Mouse (Mus musculus) forebrain, embryonic 14.5 days (tissue): ENCODE measurements around the gene Hspa4l. TPM values are rescaled to one million over a fixed set of nuclear protein-coding genes. Genes with fewer than 3 reads are reported as not detected.
A peak's percentile ranks its signal among the peaks of the same experiment; 100 is the strongest.

Source experiments
- ATAC-seq: fragments of 200-750 bp; cut with Nextera tagmentation; 2 replicates; pipeline ENCODE4 v1.8.0; 2017; ENCODE audit warnings: mild to moderate bottlenecking, moderate library complexity
- DNase-seq: peaks from one replicate; pipeline ENCODE4 v3.0.0-alpha.2; 2015; ENCODE audit warnings: low spot score
- H3K27ac ChIP-seq: fragments of 300-500 bp; sonication (generic); 2 replicates; pipeline ENCODE4 v1.5.1; 2014; ENCODE audit warnings: low read depth, mild to moderate bottlenecking, control low read depth, low read length, moderate library complexity
- H3K27me3 ChIP-seq: fragments of 300-500 bp; sonication (generic); replicated peaks from 2 replicates; pipeline ENCODE4 v1.6.1; 2014; ENCODE audit warnings: low read length, control low read depth, mixed read lengths; ENCODE audit not compliant: control insufficient read depth, insufficient read depth
- H3K36me3 ChIP-seq: fragments of 300-500 bp; sonication (generic); 2 replicates; pipeline ENCODE4 v1.6.1; 2014; ENCODE audit warnings: low read length, control low read depth; ENCODE audit not compliant: control insufficient read depth, insufficient read depth
- H3K4me1 ChIP-seq: fragments of 300-500 bp; sonication (generic); 2 replicates; pipeline ENCODE4 v1.6.1; 2014; ENCODE audit warnings: antibody characterized with exemption, low read length, control low read depth; ENCODE audit not compliant: control insufficient read depth, insufficient read depth
- H3K4me2 ChIP-seq: fragments of 300-500 bp; sonication (generic); 2 replicates; pipeline ENCODE4 v1.6.1; 2014; ENCODE audit warnings: mild to moderate bottlenecking, control low read depth, low read length
- H3K4me3 ChIP-seq: fragments of 300-500 bp; sonication (generic); 2 replicates; pipeline ENCODE4 v1.5.1; 2014; ENCODE audit warnings: low read depth, low read length, control low read depth
- H3K9ac ChIP-seq: fragments of 300-500 bp; sonication (generic); 2 replicates; pipeline ENCODE4 v1.6.1; 2014; ENCODE audit warnings: mild to moderate bottlenecking, low read length, control low read depth, moderate library complexity
- H3K9me3 ChIP-seq: fragments of 300-500 bp; sonication (generic); replicated peaks from 2 replicates; pipeline ENCODE4 v1.6.1; 2016; ENCODE audit warnings: low read length, control low read depth, mixed read lengths; ENCODE audit not compliant: control insufficient read depth
- WGBS: fragments of 180-500 bp; shearing (Covaris S2); extraction: QIAGEN DNeasy Blood & Tissue Kit; methylation state at CpG from one replicate; pipeline ENCODE4 v1.1.7; 2014; 5-methylcytosine and 5-hydroxymethylcytosine counted together
- polyA plus RNA-seq: library from polyadenylated mRNA; unstranded; fragments of >200 nt; fragmentation: Nextera tagmentation; extraction: Ambion mirVana; gene quantifications from 2 replicates; pipeline ENCODE4 v1.2.1, GENCODE M21; 2014

Gene Hspa4l
- polyA plus RNA-seq = 38.2 and 46.0 TPM in 2 replicates

DNA sequence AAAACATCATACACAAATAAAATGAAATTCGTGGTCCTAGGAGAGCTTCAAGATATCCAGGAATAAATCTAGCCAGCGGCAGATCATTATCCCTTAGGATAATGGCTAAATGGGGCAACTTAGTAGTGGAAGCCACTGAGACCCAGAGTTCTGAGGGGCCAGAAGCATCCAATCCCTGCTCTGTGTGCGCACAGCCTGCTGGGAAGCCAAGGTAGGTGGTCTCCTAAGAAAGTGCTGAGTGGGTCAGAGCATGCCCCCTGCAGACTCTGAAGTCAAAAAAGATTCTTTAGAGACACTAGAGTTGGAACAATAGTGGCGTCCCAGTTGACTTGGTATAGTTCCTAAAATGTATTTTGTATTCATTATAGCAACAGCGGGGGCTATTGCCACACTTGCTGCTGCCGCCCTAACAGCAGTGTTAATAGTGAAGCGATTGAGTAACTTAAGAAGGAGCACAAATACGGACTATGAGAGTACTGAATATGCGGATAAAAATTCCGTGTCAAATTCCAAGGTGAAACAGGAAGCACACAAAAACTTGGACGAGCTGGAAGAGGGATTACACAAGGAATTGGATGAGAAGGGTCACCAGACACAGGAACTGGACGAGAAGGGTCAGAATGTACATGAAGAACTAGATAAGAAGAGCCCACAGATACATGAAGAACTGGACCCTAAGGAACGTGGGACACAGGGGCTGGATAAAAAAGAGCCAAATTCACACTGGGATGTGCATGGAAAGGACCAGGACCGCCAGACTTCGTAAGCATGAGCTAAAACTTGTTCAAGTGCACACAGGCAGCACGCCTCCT, at the start of gene Hspa4l:
Hspa4l (plus strand) TSS at position 472 of the 812 bp plus-strand sequence.
- Histone ChIP-seq H3K27me3 (no peaks in the 10 kb centered on the region), H3K9ac (peak within 1 kb of the TSS; percentile 91), H3K4me3 (peak within 1 kb of the TSS; percentile 77), H3K27ac (peak within 1 kb of the TSS; percentile 91), H3K36me3 (no peaks in the 10 kb centered on the region), H3K9me3 (no peaks in the 10 kb centered on the region), H3K4me2 (peak within 1 kb of the TSS; percentile 80), H3K4me1 (peaks cover 16% of the 10 kb centered on the region)
- DNase-seq (peak; percentile 16), ATAC-seq (no peak)
- 14% methylated on average over 16 of the region's 16 CpGs for WGBS

DNA sequence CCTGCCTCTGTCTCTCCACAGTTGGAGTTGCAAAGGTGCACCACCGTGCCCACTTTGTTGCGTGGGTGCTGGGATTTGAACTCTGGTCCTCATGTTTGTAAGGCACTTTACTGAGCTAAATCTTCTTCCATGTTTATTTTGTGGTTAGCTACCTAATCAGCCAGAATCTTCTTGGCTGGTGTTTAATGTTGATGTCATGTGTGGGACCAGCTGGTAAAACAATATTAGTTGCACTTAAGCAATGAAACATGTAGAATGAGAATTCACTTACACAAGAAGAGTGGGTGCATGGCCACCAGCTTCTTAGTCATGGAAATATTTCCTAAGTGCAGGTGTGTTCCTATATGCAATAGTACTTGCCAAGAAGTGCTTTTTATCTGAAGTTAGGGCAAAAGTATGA, 49.1 kb upstream of the Hspa4l start:
- DNase-seq = no peak
- H3K36me3 ChIP-seq = peaks cover 12% of the 10 kb centered on the region; the same call in 1 of the 2 replicates
- no peaks in the 10 kb centered on the region for H3K9me3 ChIP-seq
- H3K9ac ChIP-seq = no peak overlapping the region
- no peak overlapping the region for H3K4me3 ChIP-seq
- no peak overlapping the region for H3K4me2 ChIP-seq
- ATAC-seq = no peak
- H3K27me3 ChIP-seq = no peaks in the 10 kb centered on the region
- no peaks in the 10 kb centered on the region for H3K4me1 ChIP-seq
- WGBS = 94% methylated on average over 2 of the region's 2 CpGs
- H3K27ac ChIP-seq = no peak overlapping the region

DNA sequence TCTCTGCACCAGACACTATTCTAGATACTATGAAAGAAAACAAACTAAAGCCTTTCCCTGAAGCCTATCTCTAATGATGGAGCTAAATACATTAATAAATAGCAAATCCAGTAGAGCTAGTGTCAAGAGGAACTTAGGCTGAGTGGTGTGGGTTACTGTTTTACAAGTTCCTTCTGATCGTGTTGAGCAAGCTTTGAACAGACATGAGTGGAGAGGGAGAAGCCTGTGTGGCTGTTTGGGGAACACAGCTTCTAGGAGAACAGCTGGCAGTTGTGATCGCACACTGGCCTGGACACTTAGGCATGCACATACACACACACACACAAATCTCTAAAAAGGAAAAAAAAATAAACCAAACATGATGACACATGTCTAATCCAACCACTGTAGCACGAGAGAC, 45.5 kb upstream of the Hspa4l start:
- H3K27ac ChIP-seq = no peak overlapping the region
- H3K9ac ChIP-seq = no peak overlapping the region
- H3K4me2 ChIP-seq = no peak overlapping the region
- 85% methylated on average over 3 of the region's 3 CpGs for WGBS
- ATAC-seq (no peak), DNase-seq (no peak)
- H3K36me3 ChIP-seq = 0 out of 2 replicates have a peak, but pooled peaks cover 12% of the 10 kb centered on the region
- no peaks in the 10 kb centered on the region for H3K9me3 ChIP-seq
- no peaks in the 10 kb centered on the region for H3K27me3 ChIP-seq
- no peak overlapping the region for H3K4me3 ChIP-seq
- no peaks in the 10 kb centered on the region for H3K4me1 ChIP-seq

DNA sequence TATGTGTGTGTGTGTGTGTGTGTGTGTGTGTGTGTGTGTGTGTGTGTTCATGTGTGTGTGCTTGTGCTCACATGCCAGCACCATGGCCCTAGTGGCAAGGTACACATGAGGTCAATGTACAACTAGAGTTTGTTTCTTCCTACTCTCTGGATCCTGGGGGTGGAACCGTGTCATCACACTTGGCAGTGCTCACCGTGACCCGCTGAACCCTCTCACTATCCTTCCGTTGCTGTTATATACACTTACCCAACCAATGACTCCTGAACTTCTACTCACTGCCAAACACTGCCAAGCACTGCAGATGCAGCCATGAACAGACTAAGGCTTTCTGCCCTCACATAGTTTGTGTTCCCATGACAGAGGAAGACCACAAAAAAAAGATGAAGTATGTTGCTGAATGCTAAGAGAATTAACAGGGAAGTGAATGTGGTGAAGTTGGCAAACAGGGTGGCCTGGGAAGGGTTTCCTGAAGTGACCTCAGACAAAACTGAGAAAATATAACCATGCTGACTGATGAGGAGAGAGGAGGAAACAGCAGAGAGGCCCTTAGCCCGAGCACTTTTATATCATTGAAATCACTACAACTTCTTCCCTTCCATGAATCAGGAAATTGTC, 39.4 kb upstream of the Hspa4l start:
- no peaks in the 10 kb centered on the region for H3K9me3 ChIP-seq

DNA sequence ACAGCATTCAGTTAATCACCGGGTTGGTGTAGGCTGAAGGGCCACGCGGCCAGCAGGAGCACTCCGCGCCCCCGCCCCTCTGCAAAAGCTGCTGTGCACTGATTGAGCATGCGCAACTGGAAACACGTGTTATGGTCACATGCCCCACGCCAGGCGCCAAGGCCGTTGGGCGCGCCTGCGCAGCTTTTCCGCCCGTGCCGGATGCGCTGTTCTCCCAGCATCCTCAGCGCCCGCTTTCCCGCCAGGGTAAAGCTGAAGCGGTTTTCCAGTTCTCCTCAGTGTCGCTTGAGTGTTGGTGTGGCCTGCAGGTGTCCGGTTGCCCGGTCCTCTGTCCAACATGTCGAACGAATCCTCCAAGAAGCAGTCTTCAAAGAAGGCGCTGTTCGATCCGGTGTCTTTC, 35.6 kb upstream of the Hspa4l start, which contains the start of gene Slc25a31:
Slc25a31 (plus strand) TSS at position 201 of the 400 bp plus-strand sequence.
- ATAC-seq (no peak), DNase-seq (no peak)
- H3K4me1 ChIP-seq = no peaks in the 10 kb centered on the region
- 95% methylated on average over 30 of the region's 30 CpGs for WGBS
- H3K4me3 ChIP-seq = no peak within 1 kb of the TSS
- H3K9ac ChIP-seq = no peak within 1 kb of the TSS
- no peaks in the 10 kb centered on the region for H3K36me3 ChIP-seq
- no peaks in the 10 kb centered on the region for H3K27me3 ChIP-seq
- H3K4me2 ChIP-seq = no peak within 1 kb of the TSS
- H3K27ac ChIP-seq = no peak within 1 kb of the TSS; the same call in 1 of the 2 replicates
- H3K9me3 ChIP-seq = no peaks in the 10 kb centered on the region

More for the DNA sequence above, 39.4 kb upstream of the Hspa4l start:
- WGBS = 87% methylated on average over 5 of the region's 5 CpGs
- Histone ChIP-seq H3K27ac (no peak overlapping the region), H3K9ac (no peak overlapping the region), H3K36me3 (no peaks in the 10 kb centered on the region), H3K4me1 (no peaks in the 10 kb centered on the region), H3K4me2 (no peak overlapping the region), H3K4me3 (no peak overlapping the region), H3K27me3 (no peaks in the 10 kb centered on the region)
- DNase-seq (no peak), ATAC-seq (no peak)

DNA sequence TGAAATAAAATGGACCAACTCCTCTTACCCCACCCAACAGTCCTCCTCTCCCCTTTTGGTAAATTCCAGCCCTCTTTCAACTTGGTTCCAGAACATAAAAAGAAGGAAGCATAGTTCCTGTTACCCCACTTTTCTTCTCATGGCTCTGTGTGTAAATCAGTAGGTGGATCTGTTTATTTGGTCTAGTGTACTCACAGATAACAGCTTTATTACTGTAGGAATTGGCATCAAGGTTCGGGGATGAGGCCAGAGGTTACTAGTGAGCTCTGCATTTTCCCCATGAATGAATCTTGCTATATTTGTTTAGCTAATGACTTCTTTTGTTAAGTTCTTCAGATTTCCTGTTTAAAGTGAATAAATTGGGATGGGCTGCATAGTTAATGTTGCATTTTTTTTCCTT, 28.2 kb upstream of the Hspa4l start:
- H3K4me3 ChIP-seq = no peak overlapping the region
- no peak for ATAC-seq

DNA sequence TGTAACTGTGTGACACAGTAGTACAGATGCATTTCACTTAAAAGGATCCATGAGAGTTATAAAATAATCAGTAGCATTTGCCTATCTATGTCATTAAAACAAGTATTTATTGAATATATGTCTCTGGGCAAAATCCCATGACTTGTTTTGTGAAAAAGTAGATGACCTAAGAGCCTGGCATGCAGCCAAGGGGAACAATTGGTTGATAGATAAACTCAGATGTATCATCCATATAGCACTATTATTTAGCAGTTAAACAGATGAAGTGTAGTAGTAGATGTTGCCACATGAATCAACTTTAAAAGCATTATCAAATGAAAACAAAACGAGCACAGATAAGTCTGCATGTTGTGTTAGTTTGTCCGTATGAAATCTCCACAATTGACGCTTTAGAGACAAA, 25.3 kb upstream of the Hspa4l start:
- WGBS = 91% methylated on average over 3 of the region's 3 CpGs
- no peak overlapping the region for H3K4me2 ChIP-seq
- no peak overlapping the region for H3K27ac ChIP-seq

More for the DNA sequence above, 28.2 kb upstream of the Hspa4l start:
- no peaks in the 10 kb centered on the region for H3K4me1 ChIP-seq
- no peak overlapping the region for H3K27ac ChIP-seq
- 48% methylated on average over 1 of the region's 1 CpGs for WGBS
- no peak overlapping the region for H3K9ac ChIP-seq
- no peaks in the 10 kb centered on the region for H3K27me3 ChIP-seq
- H3K9me3 ChIP-seq = no peaks in the 10 kb centered on the region
- no peak overlapping the region for H3K4me2 ChIP-seq
- no peaks in the 10 kb centered on the region for H3K36me3 ChIP-seq
- no peak for DNase-seq

DNA sequence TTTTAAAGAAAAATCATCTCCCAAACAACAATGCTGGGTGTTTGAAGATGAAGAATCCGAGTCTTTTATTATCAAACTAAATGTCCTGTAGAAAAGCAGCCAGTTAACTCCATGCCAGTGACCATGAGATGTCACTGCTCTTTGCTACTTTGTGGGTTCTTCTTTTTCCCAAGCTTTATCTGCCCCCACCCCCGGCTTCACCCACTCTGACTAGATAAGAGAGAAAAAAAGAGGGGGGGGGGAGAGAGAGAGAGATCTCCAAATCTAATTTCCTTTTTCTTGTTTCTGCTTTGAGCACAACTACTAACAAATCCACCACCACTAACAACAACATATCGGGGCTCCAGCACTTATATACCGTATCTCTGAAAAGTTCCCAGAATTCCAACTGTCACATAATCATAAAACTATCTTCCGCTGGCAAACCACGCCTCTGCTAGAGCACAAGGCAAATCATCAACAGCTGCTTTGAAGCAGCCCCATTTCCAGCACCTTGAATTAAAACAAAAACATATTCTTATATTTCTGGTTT, 5.8 kb upstream of the Hspa4l start:
- DNase-seq = no peak
- H3K4me2 ChIP-seq = no peak overlapping the region
- H3K27ac ChIP-seq = no peak overlapping the region
- WGBS = 89% methylated on average over 6 of the region's 6 CpGs
- no peak overlapping the region for H3K4me3 ChIP-seq
- ATAC-seq = no peak
- no peaks in the 10 kb centered on the region for H3K4me1 ChIP-seq
- no peak overlapping the region for H3K9ac ChIP-seq
- H3K9me3 ChIP-seq = no peaks in the 10 kb centered on the region
- H3K36me3 ChIP-seq = no peaks in the 10 kb centered on the region
- H3K27me3 ChIP-seq = no peaks in the 10 kb centered on the region

More for the DNA sequence above, 25.3 kb upstream of the Hspa4l start:
- no peak for ATAC-seq
- no peaks in the 10 kb centered on the region for H3K9me3 ChIP-seq
- no peaks in the 10 kb centered on the region for H3K27me3 ChIP-seq
- no peaks in the 10 kb centered on the region for H3K4me1 ChIP-seq
- DNase-seq = no peak
- H3K9ac ChIP-seq = no peak overlapping the region
- H3K4me3 ChIP-seq = no peak overlapping the region
- no peaks in the 10 kb centered on the region for H3K36me3 ChIP-seq
